20 mouse cellular contexts compared by ENCODE assay signal in the genomic region with DNA sequence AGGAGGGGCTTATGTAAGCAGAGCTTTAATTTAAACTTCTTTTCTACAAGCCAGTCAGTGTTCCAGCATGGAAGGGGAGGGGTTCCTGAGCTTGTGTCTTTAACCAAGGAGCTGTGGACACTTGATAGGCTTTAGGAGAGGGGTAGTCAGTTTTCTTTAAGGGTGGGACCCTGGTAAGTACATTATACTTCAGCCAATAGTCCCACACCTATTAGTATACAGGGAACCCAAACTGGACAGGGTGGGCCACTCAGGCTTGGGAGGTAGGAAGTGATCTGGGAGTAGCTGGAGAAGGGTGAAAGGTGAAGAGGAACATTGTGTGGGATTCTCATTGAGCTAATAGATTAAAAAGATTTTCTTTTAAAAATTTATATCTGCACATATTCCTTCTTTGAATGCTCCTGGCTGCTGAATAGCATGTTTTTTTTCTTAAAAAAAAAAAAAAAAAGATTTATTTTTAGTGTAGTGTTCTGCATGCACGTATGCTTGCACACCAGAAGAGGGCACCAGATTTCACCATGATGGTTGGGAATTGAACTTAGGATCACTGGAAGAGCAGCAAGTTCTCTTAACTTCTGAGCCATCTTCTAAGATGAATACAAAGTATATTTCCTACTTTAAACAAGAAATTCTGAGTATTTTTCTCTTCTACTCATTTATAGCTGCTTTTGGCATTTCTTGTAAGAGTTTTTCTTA. TPM values are rescaled to one million over a fixed set of nuclear protein-coding genes. Genes with fewer than 3 reads are reported as not detected.
A peak's percentile ranks its signal among the peaks of the same experiment; 100 is the strongest.
DNase-seq lines count a peak whose midpoint lies in the region; ATAC-seq and TF ChIP-seq lines count a peak whose summit lies in the region.
"Had no signal": no experiment of that assay in that cellular context is flagged by ENCODE, and none has a peak within 500 bp of the region (broad histone marks: within the 10 kb centered on the region; RNA-seq: fewer than 3 reads in every experiment).

No protein-coding gene starts in this region.

- ATAC-seq in stomach, embryonic 14.5 days (ENCODE audit: insufficient number of reproducible peaks, insufficient read depth, low FRiP score, low read depth) = peak; percentile 61; the same call in 1 of the 2 replicates

- no peak overlapping the region for H3K4me3 ChIP-seq in heart, adult 2 months
- H3K4me3 ChIP-seq in liver, adult 2 months (ENCODE audit: insufficient read depth, low read depth, low read length) = no peak overlapping the region
- no peak overlapping the region for H3K4me3 ChIP-seq in E14TG2a.4 (replicated peaks; ENCODE audit: low read length)
- H3K4me3 ChIP-seq in stomach, embryonic 14.5 days (ENCODE audit: low read depth, low read length) = no peak overlapping the region
- H3K4me3 ChIP-seq: forebrain, embryonic 12.5 days; hindbrain, embryonic 15.5 days; liver, embryonic 15.5 days; midbrain, embryonic 10.5 days had no signal

- H3K27me3 ChIP-seq in heart, adult 2 months (ENCODE audit: control insufficient read depth, insufficient read depth, low read length) = no peaks in the 10 kb centered on the region
- H3K27me3 ChIP-seq in liver, adult 2 months (ENCODE audit: control insufficient read depth, insufficient read depth, low read length) = no peaks in the 10 kb centered on the region
- H3K27me3 ChIP-seq in E14TG2a.4 (ENCODE audit: insufficient read depth, low read length) = no peaks in the 10 kb centered on the region
- no peaks in the 10 kb centered on the region for H3K27me3 ChIP-seq in stomach, embryonic 14.5 days (ENCODE audit: control insufficient read depth, insufficient read depth, low read length)
- H3K27me3 ChIP-seq: forebrain, embryonic 12.5 days; hindbrain, embryonic 15.5 days; liver, embryonic 15.5 days had no signal

- peaks cover 13% of the 10 kb centered on the region for H3K4me1 ChIP-seq in heart, adult 2 months (ENCODE audit: control insufficient read depth, insufficient read depth, low read length)
- peaks cover 7% of the 10 kb centered on the region; the same call in 1 of the 2 replicates for H3K4me1 ChIP-seq in liver, adult 2 months (ENCODE audit: control insufficient read depth, insufficient read depth, low read length)
- H3K4me1 ChIP-seq in E14TG2a.4 (replicated peaks; ENCODE audit: low read depth, low read length) = no peaks in the 10 kb centered on the region
- H3K4me1 ChIP-seq in stomach, embryonic 14.5 days (ENCODE audit: control insufficient read depth, insufficient read depth, low read length) = 0 out of 2 replicates have a peak, but pooled peaks cover 6% of the 10 kb centered on the region

- no peak overlapping the region for H3K9ac ChIP-seq in heart, adult 2 months (ENCODE audit: low read depth, low read length)
- H3K9ac ChIP-seq in liver, adult 2 months (ENCODE audit: low read depth, low read length) = no peak overlapping the region
- H3K9ac ChIP-seq in stomach, embryonic 14.5 days (replicated peaks; ENCODE audit: low read depth, low read length) = no peak overlapping the region
- H3K9ac ChIP-seq: forebrain, embryonic 12.5 days; hindbrain, embryonic 15.5 days; liver, embryonic 15.5 days had no signal

- TF ChIP-seq CTCF in heart, adult 2 months (IDR thresholded peaks at IDR 0.05) = peak; percentile 55
- TF ChIP-seq CTCF in liver, adult 2 months (IDR thresholded peaks at IDR 0.05; ENCODE audit: low read depth, low read length) = peak; percentile 12; the same call in 1 of the 2 replicates
- 0 out of 2 replicates have a peak, but pooled peaks have one; percentile 18 for TF ChIP-seq CTCF in E14TG2a.4 (conservative IDR thresholded peaks at IDR 0.05; ENCODE audit: low read length)

- TF ChIP-seq EP300 in heart, adult 2 months (IDR thresholded peaks at IDR 0.05; ENCODE audit: insufficient read depth, low read depth, low read length) = no peak

- intact Hi-C loops in heart, adult 2 months (cut with DNase I) = no loop called here
- intact Hi-C loops in heart, postnatal 14 days (cut with DNase I) = no loop called here
- intact Hi-C loops in left cerebral cortex, postnatal 4 days (cut with DNase I) = no loop called here

- WGBS in heart, adult 2 months = 78% methylated on average over 1 of the region's 1 CpGs
- WGBS in liver, adult 2 months = 87% methylated on average over 1 of the region's 1 CpGs
- 83% methylated on average over 1 of the region's 1 CpGs for WGBS in stomach, embryonic 14.5 days

- peaks cover 16% of the 10 kb centered on the region for H3K36me3 ChIP-seq in heart, adult 2 months (ENCODE audit: control insufficient read depth, insufficient read depth, low read length)
- H3K36me3 ChIP-seq in liver, adult 2 months (ENCODE audit: control insufficient read depth, insufficient read depth, low read length) = no peaks in the 10 kb centered on the region
- no peaks in the 10 kb centered on the region for H3K36me3 ChIP-seq in E14TG2a.4 (ENCODE audit: insufficient read depth, low read length)
- no peaks in the 10 kb centered on the region for H3K36me3 ChIP-seq in stomach, embryonic 14.5 days (ENCODE audit: control insufficient read depth, insufficient read depth, low read length)
- H3K36me3 ChIP-seq: forebrain, embryonic 12.5 days; hindbrain, embryonic 15.5 days; liver, embryonic 15.5 days; midbrain, embryonic 10.5 days had no signal

- no peaks in the 10 kb centered on the region for H3K9me3 ChIP-seq in E14TG2a.4 (ENCODE audit: low read length)
- no peaks in the 10 kb centered on the region for H3K9me3 ChIP-seq in stomach, embryonic 14.5 days (ENCODE audit: control insufficient read depth, low read depth, low read length)
- H3K9me3 ChIP-seq: forebrain, embryonic 12.5 days; hindbrain, embryonic 15.5 days; liver, embryonic 15.5 days; midbrain, embryonic 10.5 days had no signal

- DNase-seq in heart, adult 2 months = no peak
- no peak for DNase-seq in heart, postnatal 14 days
- peak; percentile 38 for DNase-seq in liver, adult 2 months (ENCODE audit: extremely low read depth, low read depth, low spot score)
- DNase-seq in liver = no peak
- no peak for DNase-seq in left cerebral cortex, postnatal 4 days
- no peak for DNase-seq in urinary bladder, adult 2 months (ENCODE audit: low spot score)
- DNase-seq: adrenal gland, adult 2 months; cerebellum, adult 11 months; cerebellum, postnatal 25 days; kidney, adult 11 months; kidney, postnatal 36 days; lung, postnatal 4 days; right cerebral cortex, postnatal 25 days; thymus, postnatal 4 days had no signal

- no peak overlapping the region for H3K4me2 ChIP-seq in stomach, embryonic 14.5 days (replicated peaks; ENCODE audit: low read depth, low read length)
- H3K4me2 ChIP-seq: forebrain, embryonic 12.5 days; hindbrain, embryonic 15.5 days; liver, embryonic 15.5 days had no signal

- peaks cover 6% of the 10 kb centered on the region for H3K79me2 ChIP-seq in heart, adult 2 months (replicated peaks; ENCODE audit: control insufficient read depth, insufficient read depth, low read length)
- peaks cover 43% of the 10 kb centered on the region for H3K79me2 ChIP-seq in liver, adult 2 months (ENCODE audit: control insufficient read depth, insufficient read depth, low read length)

- TF ChIP-seq POLR2A in heart, adult 2 months (IDR thresholded peaks at IDR 0.05; ENCODE audit: insufficient read depth, low read depth, low read length) = no peak
- TF ChIP-seq POLR2A in liver, adult 2 months (IDR thresholded peaks at IDR 0.05; ENCODE audit: extremely low read depth, insufficient read depth, low read length) = no peak

- H3K27ac ChIP-seq in heart, adult 2 months = no peak overlapping the region
- H3K27ac ChIP-seq in liver, adult 2 months (replicated peaks; ENCODE audit: insufficient read depth, low read depth, low read length) = no peak overlapping the region
- no peak overlapping the region for H3K27ac ChIP-seq in stomach, embryonic 14.5 days (ENCODE audit: low read length)
- H3K27ac ChIP-seq: forebrain, embryonic 12.5 days; hindbrain, embryonic 15.5 days; liver, embryonic 15.5 days; midbrain, embryonic 10.5 days had no signal

RNA-seq across cellular contexts. Expression of gene Osbpl8, which starts 21.2 kb away (rescaled TPM):
- total RNA-seq in heart, adult 2 months (2021) = 10 to 100 TPM; 70.0 to 73.7 TPM
- polyA plus RNA-seq in heart, adult 2 months (2012; rRNA removed) = 10.9 and 23.9 TPM in 2 replicates
- 10 to 100 TPM; 68.2 to 78.9 TPM for total RNA-seq in heart, postnatal 14 days (2021)
- 30.0 and 30.9 TPM in 2 replicates for total RNA-seq in liver, adult 2 months (2014; rRNA removed)
- 3.7 and 4.2 TPM in 2 replicates for polyA plus RNA-seq in liver, adult 2 months (2012; rRNA removed)
- 9.4 and 9.8 TPM in 2 replicates for polyA plus RNA-seq in stomach, embryonic 14.5 days (2014; fragmentation: Nextera tagmentation; extraction: Ambion mirVana)
- total RNA-seq in left cerebral cortex, postnatal 4 days (2021) = 10 to 100 TPM; 72.4 to 74.7 TPM
- 10.7 and 11.3 TPM in 2 replicates for polyA plus RNA-seq in urinary bladder, adult 2 months (2012; rRNA removed)
